Mouse (Mus musculus) testis, postnatal 14 days (tissue): ENCODE results near the gene Tal1.

Experiments
- DNase-seq: peaks from one replicate; pipeline ENCODE4 v3.0.0; 2021; ENCODE audit warnings: low spot score

Tal1 gene

DNA sequence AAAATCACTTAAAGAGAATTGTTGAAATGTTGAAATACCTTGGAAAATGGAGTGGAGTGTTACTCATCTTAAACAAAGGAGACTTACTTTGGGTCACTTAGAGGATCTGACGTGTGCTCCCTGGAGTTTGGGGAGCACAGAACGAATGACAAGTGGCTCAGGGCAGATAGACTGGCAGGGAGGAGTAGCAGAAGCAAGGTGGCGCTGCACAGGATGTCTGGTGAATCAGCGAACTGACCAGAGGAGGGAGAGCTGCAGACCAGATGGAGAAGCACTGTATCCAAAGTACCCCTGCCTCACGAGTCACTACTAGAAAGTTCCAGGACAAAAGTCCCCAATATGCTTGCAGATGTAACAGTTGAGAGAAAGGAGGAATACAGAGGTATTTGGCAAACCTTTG is 57.0 kb downstream of the Tal1 start:
- DNase-seq = no peak

DNA sequence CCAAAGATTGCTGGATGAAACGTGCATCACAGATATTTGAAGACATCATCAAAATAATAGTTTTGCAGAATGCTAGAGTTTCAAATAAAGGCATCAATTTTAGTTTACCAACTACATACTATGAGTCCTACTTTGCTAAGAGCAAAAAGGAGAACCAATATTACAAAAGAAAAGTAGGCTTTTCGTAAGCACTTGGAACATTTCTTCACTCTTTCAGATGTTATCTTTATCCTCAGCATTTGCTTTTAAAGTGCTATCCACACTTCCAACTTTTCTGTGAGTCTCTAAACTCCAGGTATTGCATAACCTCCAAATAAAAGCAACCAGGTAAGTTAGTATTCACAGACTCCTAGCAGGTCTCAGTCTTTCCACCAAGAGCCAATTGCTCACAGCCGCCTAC is 63.4 kb downstream of the Tal1 start:
- no peak for DNase-seq

DNA sequence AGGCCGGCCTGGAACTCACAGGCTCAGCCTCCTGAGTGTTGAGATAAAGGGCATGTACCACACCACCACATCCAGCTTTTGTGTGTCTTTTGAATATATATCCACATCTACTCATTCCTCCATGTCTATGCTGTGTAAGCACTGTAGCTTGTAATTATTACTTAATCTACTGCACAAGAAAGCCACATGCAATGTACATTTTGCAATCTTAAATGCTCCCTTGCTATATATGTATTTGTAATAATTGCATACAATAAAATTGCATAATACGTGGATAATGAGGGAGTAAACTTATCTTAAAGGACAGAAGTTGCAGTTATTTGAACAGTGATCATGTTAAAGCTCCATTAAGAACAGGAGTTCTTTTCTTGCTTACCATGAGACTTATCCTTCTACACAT is 64.9 kb downstream of the Tal1 start:
- no peak for DNase-seq
